Mouse (Mus musculus) megakaryocyte, embryonic 14.5 days (primary cell): ENCODE data around the gene 2510002D24Rik.

ENCODE experiments used
- FLI1 ChIP-seq: IDR thresholded peaks from 2 replicates; pipeline ENCODE4 v1.6.1; 2012; ENCODE audit warnings: low read length, inconsistent platforms, mixed read lengths
- GATA1 ChIP-seq: IDR thresholded peaks from 3 replicates; pipeline ENCODE4 v1.6.1; 2012; ENCODE audit warnings: mixed read lengths, low read length, inconsistent platforms, borderline replicate concordance

- no peak for TF ChIP-seq GATA1
- TF ChIP-seq FLI1: no peak; the same call in 1 of the 2 replicates
Observed at GRCm38 (mm10) chr16:18876442-18877308, 40.3 kb downstream of the 2510002D24Rik start, which contains the start of the genes Mrpl40 and Hira.
